Mouse (Mus musculus) gastrocnemius, postnatal 10 days (tissue): ENCODE results near the gene Gba. TPM values are rescaled to one million over a fixed set of nuclear protein-coding genes. Genes with fewer than 3 reads are reported as not detected.
A peak's percentile ranks its signal among the peaks of the same experiment; 100 is the strongest.
"Not testable (repeated sequence)": the region's sequence is repeated elsewhere in the genome, so short reads cannot be mapped to it uniquely, and the experiment has no call there.

ENCODE experiments used
- DNase-seq: peaks from one replicate; pipeline ENCODE4 v3.0.0; 2021; ENCODE audit warnings: mixed read lengths
- total RNA-seq, 2 experiments: library from RNA; stranded (reverse); gene quantifications; 2 replicates each; pipeline ENCODE4 v1.2.3; 2021

Gene Gba
- total RNA-seq, 2 experiments from 2014 or later, result 20.6 to 24.5 TPM

DNA sequence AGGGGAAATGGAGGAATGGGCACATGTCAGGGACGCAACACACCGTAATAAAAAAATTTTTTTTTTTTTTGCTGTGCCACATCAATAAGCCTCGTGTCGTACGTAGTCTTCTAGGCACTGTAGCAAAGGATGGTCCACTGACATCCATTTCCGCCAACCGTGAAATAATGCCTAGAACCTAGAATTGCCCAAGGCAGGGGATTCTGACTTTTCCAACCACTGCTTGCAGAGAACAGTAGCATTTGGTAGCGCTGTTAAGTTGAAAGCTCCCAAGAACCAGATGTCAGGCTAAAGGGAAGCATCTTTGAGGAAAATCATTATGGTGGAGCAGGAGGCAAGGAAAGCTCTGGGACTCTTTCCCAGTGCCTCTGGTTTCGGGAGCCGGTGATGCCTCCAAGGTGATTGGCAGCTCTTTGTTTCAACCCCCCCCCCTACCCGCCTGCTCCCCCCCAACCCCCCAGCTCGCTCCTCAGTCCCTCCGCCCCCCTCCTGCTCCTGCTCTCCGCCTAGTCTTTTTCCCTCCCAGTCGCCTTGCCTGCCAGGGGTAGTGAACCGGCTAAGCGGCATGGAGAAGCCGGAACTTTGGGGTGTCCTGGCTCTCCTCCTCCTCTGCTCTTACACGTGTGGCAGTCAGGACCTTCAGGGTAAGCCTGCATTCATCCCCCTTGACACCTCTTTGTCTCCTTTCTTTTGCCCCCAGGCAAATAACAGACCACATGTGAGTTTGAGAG is 12.1 kb downstream of the Gba start, which contains the start of gene Thbs3:
Thbs3 (plus strand) TSS at position 500 of the 731 bp plus-strand sequence.
- DNase-seq, result no peak

DNA sequence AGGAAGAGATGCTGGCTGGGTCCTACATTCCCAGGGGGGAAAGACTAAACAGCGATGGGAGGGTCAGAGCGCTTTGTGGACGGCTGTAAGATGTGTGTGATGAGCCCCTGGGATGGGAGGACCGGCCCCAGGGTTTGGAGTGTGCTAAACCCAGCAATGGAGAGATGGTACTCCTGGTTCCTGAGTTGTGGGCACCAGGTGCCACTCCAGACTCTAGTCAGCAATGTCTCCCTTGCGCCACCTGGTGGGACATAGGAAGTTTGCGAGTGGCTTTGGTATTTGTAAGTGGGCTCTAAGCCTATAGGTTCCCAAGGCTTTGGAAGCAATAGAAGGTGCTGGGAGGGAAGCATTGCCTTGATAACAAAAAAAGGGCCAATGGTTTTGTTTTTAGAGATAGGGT is 13.1 kb downstream of the Gba start:
- peak; percentile 80 for DNase-seq

DNA sequence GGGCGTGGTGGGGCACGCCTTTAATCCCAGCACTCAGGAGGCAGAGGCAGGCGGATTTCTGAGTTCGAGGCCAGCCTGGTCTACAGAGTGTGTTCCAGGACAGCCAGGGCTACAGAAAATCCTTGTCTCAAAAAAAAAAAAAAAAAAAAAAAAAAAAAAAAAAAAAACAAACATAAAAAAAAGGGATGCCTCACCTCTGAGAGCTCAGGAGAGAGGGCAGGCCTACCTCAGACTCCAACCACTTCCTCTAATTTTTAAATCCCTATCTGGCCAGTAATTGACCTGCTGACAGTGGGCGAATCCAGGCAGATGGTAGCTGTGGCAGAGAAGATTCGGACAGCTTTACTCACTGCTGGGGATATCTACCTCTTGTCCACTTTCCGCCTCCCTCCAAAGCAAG is 13.7 kb downstream of the Gba start:
- DNase-seq, result not testable (repeated sequence)

DNA sequence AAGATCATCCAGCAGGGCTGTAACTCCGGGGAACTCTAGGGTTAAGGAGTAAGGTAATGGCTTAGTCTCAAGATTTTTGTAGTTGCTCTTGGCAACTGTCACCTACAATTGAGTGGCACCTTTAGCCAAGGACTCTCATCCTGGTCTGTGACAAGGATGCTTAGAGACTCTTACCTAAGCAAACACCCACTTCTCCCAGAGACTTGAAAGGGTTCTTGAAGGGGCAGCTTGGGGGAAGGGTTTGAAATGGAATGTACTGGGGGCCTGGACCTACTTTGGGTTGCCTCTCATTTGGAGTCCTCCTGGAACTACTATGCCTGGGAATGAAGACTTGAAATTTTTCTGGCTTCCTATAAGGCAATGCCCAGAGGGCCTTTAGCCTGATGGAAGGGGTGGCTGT is 15.5 kb downstream of the Gba start:
- DNase-seq, result no peak

DNA sequence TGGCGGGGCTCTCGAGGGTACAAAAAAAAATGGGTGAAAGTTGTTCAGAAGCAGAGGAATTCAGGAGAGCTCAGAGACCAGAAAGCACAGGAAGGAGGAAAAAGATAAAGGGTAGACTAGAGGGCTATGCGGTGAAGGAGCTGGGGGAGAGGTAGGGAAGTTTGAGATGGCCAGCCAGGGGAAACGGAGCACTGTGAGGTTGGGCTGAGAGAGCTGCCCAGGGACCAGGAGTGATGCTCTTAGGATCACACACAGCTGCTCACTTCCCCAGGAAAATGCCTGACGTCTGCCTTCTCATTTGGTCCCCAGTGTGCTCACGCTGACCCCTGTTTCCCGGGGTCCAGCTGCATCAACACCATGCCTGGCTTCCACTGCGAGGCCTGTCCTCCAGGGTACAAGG is 16.8 kb downstream of the Gba start:
- no peak for DNase-seq

DNA sequence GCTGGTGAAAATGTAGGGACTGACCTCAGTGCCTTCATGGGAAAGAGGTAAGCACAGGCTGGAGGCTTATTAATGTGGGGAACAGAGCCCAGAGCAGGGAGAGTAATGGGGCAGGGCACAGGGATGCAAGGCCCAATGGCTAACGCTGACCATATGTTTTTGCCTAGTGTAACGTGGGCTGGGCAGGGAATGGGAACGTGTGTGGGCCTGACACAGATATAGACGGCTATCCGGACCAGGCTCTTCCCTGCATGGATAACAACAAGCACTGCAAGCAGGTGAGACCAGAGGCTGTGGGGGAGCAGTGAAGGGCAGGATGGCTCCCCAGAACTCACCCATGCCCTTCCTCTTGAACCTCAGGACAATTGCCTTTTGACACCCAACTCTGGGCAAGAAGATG is 18.4 kb downstream of the Gba start:
- DNase-seq, result no peak

DNA sequence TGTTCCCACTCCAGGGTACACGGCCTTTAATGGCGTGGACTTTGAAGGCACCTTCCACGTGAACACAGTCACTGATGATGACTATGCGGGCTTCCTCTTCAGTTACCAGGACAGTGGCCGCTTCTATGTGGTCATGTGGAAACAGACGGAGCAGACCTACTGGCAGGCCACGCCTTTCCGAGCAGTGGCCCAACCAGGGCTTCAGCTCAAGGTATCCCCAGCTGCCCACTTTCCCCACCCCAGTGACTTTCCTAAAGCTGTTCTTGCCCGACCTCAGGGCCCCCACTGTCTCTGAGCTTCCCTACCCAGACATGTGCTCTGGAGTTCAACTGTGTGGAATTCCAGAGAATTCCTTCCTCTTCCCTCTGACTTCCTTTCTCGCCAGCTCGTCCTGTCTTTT is 22.1 kb downstream of the Gba start:
- DNase-seq, result no peak

DNA sequence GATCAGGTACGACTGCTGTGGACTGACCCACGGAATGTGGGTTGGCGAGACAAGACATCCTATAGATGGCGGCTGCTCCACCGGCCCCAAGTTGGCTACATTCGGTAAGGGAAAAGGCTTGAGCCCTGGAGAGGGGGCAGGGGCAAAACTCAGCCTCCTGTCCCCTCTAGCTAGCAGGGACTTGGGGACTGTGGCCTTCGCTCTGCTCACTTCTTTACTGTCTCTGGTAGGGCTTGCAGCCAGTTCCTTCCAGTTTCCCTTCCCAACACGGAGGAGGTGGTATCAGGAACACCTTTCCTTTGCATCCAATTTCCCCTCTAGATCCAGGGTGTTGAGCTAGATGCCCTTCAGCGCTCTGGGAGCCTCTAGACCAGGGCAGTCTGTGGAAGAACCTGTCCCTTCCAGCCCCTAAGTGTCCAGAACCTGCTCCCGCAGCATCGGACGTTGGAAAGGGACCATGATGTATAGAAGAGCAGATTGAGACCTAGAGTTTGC is 22.6 kb downstream of the Gba start:
- no peak for DNase-seq

DNA sequence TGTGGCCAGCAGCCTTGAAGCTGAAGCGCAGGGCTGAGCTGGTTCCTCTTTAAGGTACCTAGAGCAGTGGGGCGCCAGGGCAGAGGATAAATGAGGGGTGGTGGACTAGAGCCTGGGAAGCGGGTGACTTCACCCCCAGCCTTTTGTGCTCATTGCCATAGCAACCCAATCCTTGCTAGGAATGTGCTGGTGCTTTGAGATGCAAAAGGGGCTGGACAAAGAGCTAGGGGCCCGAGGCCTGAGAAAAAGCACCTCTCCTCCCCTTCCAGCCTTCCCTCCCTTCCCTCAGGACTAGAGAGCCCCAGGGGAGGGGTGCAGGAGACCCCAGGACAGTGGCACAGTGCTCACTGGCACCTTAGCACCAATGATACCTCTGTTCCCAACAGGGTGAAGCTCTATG is 23.2 kb downstream of the Gba start:
- no peak for DNase-seq

DNA sequence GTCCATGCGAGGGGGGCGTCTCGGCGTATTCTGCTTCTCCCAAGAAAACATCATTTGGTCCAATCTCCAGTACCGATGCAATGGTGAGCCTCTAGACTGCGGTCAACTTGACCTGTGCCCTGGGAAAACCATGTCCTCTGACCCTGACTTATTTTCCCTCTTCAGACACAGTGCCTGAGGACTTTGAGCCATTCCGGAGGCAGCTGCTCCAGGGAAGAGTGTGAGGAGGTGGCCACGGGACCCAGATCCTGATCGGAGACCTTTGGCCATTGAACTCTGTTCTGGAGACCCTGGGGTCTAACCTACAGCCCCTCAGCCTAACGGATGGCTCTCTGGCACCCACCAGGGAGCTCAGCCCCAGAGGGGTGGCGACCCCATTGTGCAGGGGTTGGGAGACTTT is 23.6 kb downstream of the Gba start:
- DNase-seq, result no peak

DNA sequence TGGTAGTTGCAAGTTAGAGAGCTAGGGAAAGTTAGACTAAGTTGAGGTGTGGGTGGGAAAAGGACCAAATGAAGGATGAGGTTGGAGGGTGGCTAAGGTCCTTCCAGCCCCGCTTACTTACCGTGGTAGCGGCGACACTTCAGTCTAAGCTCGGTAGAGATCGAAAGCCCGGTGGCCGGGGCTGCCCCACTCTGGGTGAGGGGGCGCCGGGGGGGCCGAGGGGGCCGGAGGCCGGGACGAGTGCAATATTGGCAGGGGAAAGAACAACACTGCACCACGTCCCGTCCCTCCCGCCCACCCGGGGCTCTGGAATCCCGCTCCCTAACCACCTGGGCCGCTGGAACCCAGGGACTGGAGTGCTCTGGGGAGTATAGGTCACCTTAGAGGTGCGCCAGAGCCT is 24.2 kb downstream of the Gba start, which contains the start of gene Mtx1:
Mtx1 (minus strand) TSS at position 189 of the 400 bp plus-strand sequence.
- DNase-seq, result no peak

DNA sequence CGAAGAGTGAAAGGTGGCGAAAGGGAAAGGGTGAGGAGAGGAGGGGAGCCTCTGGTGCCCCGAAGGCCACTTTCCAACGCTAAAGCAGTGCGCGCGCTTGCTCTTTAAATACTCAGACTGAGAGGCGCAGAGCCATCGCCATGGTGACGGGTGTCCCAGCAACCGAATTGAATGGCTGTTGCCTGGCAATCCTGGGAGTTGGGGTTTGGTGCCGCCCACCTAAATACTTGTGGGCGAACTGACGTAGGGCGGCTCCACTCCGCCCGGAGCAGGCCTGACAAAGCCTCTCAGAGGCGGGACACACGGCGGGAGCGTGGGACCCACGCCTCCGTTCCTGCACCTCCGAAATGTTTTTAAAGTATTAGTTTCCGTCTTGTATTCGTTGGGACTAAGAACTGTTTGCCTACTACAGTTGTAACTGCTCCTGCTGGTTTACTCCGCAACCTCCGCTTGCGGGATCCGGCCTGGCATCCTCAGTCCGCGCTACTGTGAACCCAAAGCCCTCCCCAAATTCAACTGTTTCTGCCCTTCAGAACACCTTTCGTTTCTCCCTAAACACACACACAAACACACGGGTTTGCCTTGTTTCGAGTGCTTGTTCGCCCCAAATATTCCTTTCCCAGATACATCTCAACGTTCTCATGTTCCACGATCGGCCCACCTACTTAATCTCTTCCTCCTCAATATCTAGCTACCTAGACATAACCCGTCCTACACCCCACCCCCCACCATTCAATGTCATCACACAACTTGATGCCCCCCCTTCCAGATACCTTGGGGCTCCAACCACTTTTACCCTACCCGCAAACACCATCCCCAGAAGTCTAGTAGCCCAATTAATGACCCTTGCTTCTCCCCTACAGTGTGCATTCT is 24.8 kb downstream of the Gba start:
- DNase-seq, result peak; percentile 64

DNA sequence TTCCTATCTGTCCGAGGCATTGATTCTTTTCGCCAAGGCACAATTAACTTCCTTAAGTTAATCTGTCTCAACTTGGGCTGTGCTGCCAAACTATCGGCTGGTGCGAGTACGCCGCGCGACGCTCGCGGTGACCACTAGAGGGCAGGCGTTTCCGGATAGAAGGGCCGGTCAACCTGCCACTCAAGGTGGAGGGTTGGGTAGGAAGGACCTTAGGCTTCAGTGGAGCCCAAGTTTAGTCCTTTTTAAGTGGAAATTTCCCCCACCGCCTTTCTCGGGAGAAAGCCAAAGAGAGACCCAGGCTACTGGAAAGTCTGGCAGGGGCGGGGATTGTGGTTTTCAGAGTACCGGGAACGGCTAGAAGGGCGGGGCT is 25.4 kb downstream of the Gba start:
- peak; percentile 89 for DNase-seq

DNA sequence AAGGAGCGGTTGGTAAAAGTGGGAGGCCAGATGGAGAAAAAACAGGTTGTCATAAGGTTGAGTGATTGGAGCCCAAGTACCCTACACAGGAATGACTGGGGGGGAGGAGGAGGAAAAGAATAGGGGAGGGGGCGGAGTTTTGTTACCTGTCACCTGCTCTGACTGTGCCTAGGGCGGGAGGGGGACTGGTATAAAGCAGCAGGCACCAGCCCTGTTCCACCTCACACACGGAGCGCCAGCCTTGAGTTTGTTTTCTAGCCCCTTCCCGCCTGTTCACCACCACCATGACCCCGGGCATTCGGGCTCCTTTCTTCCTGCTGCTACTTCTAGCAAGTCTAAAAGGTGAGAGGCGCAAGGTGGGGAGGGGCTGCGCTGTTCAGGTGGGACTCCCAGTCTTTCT is 26.1 kb downstream of the Gba start, which contains the start of gene Muc1:
Muc1 (plus strand) TSS at position 222 of the 400 bp plus-strand sequence.
- no peak for DNase-seq

DNA sequence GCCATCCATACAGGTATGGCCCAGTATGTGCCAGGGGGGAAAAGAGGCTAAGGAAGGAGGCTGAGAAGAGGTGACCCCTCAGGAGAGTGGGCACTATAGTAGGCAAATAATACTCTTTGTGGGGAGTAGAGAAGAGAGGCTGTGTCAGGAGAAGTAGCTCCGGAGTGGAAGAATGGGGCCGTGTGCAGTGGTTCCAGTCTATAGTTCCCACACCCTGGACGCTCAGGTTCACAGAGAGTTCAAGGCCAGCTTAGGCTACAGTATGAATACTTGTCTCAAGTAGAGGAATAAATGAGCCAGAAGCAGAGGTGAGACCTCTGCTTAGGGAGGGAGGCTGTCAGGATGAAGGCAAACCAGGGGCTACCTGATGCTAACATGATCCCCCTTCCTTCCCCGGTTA is 26.5 kb downstream of the Gba start:
- DNase-seq, result no peak

DNA sequence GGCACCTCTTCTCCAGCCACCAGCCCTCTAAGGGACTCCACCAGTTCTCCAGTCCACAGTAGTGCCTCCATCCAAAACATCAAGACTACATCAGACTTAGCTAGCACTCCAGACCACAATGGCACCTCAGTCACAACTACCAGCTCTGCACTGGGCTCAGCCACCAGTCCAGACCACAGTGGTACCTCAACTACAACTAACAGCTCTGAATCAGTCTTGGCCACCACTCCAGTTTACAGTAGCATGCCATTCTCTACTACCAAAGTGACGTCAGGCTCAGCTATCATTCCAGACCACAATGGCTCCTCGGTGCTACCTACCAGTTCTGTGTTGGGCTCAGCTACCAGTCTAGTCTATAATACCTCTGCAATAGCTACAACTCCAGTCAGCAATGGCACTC is 27.8 kb downstream of the Gba start:
- no peak for DNase-seq

DNA sequence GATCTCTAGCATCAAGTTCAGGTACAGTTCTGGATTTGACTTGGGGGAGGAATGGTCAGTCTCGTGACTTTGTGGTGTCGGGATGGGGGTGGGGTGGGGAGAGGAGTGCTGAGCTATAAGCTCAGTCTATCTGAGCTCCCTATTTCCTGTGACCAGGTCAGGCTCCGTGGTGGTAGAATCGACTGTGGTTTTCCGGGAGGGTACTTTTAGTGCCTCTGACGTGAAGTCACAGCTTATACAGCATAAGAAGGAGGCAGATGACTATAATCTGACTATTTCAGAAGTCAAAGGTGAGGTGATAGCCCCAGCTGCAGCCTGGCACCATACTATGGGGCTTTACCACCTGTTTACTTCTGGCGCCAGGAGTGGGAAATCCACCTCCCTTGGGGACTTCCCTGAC is 28.6 kb downstream of the Gba start:
- DNase-seq, result no peak

DNA sequence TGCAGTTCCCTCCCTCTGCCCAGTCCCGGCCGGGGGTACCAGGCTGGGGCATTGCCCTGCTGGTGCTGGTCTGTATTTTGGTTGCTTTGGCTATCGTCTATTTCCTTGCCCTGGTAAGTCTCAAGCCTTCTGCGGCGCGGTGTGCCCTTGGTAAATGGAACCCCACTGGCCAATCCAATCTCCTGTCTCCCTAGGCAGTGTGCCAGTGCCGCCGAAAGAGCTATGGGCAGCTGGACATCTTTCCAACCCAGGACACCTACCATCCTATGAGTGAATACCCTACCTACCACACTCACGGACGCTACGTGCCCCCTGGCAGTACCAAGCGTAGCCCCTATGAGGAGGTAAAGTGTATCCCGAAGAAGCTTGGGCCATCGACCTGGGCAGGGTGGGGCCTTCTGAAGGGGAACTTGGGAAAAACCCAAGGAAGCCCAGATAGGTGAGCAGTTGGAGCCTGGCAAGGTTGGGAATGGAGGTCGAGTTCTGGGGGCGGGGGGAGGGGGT is 29.1 kb downstream of the Gba start:
- no peak for DNase-seq

DNA sequence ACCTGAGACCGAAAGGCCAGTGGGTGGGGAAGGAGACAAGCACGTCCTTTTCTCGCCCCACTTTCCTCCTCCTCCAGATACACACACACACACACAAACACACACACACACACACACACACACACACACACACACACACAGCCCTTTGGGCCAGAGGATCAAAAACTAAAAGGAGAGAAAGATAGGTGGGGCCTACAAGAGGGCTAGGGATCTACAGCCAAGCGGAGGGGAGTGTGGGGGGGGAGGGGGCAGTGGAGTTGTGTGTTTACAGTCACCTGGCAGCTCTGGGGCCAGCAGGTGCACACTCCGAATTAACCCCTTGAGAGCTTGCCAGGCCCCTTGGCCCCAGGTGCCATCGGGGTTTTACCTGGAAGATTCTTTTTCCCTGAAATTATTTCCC is 29.9 kb downstream of the Gba start:
- no peak for DNase-seq

DNA sequence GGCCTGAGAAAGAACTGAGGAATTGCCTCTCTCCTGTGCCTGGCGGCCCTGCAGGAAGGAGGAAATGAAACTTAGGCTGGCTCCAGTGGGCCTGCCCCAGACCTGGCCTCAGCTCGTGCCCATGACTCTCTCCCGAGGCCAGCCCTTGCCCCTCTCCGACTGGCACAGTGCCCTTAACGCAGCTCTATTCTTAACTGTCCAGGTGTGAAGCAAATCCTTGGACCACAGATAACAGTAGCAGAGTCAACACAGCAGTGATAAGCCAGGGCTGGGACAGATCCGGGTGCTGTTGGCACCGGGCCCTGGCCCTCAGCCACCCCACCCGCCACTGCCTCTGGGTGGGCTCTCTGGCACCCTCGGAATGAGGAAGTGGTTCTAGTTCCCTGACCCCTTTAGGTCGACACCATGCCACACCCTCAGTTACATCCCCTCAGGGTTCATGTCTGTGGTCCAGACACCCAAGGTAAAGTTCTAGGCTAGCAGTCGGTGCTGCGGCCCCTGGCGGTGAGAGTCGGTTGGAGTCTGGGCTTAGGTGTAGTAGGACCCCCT is 30.9 kb downstream of the Gba start:
- no peak for DNase-seq

DNA sequence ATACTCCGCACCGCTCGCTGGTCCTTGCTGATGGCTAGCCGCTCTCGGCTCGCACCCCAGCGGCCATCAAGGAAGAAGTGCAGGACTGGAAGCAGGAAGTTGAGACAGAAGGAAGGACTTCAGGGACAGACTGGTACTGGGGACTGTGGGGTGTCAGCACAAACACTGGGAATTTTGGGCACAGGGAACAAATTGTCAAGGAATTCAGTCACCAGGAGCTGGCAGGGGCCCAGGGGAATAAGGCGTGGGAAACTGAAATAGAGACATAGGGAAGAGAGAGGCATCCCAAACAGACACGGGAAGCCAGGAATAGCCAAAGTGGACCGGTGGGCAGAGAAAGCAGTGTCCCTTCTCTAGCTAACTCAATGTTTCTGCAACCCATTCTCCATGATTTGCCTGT is 33.8 kb downstream of the Gba start:
- no peak for DNase-seq

DNA sequence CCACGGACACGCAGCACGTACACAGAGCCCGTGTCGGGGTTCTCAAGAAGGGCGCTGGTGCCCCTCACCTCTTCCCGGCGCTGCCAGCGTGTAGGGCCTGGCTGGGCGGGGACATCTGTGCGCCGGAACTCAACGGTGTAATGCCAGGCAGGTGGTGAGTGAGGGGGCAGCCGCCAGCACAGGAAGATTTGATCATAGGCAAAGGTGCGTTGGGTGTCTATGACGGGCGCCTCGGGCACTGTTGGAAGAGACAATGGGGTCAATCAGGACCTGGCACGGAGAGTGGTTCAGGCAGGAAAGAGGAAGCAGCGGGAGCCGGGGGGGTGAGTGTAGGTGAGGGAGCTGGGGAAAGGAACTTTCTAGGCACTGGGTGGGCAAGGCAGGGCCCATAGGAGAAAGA is 35.0 kb downstream of the Gba start:
- DNase-seq, result no peak

DNA sequence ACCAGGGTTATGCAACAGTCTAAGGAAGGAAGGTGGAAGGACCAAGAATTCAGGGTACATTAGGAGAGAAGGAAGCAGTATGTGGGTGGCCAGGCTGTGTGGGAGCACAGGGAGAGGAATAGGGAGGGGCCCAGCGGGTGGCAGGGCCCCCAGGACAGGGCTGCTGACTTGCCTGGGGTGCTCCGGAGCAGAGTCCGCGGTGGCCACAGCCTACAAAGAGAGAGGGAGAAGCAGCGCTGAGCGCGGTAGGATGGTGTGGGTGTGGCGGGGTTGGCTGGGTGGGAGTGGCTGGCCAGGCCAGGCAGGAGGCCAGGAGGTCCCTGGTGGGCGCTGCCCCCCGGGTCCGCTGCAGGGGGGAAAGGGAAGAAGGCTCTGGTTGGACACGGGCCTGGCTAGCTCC is 35.8 kb downstream of the Gba start:
- no peak for DNase-seq
